Mouse (Mus musculus) heart, adult 2 months (tissue): Measurements from ENCODE around the gene Sh2d2a. TPM values are rescaled to one million over a fixed set of nuclear protein-coding genes. Genes with fewer than 3 reads are reported as not detected.
"Not testable (repeated sequence)": the region's sequence is repeated elsewhere in the genome, so short reads cannot be mapped to it uniquely, and the experiment has no call there.

Source experiments
- DNase-seq, 2 experiments: peaks; one replicate each; pipeline ENCODE4 v3.0.0; 2021
- H3K27ac ChIP-seq: fragments of 200-600 bp; 2 replicates; pipeline ENCODE4 v1.8.1; 2022
- H3K27me3 ChIP-seq: fragments of 200-500 bp; 2 replicates; pipeline ENCODE4 v1.6.1; 2012; ENCODE audit warnings: mild to moderate bottlenecking, low read length, inconsistent platforms, mixed read lengths; ENCODE audit not compliant: control insufficient read depth, insufficient read depth
- H3K36me3 ChIP-seq: fragments of 200-500 bp; 2 replicates; pipeline ENCODE4 v1.6.1; 2012; ENCODE audit warnings: low read length, inconsistent platforms; ENCODE audit not compliant: control insufficient read depth, insufficient read depth
- H3K4me1 ChIP-seq: fragments of 200-500 bp; 2 replicates; pipeline ENCODE4 v1.6.1; 2011; ENCODE audit warnings: low read length; ENCODE audit not compliant: control insufficient read depth, insufficient read depth
- H3K4me3 ChIP-seq: fragments of 200-600 bp; 2 replicates; pipeline ENCODE4 v1.8.1; 2022
- H3K79me2 ChIP-seq: fragments of 200-500 bp; replicated peaks from 2 replicates; pipeline ENCODE4 v1.6.1; 2012; ENCODE audit warnings: mild to moderate bottlenecking, inconsistent platforms, low read length, moderate library complexity, mixed read lengths; ENCODE audit not compliant: control insufficient read depth, insufficient read depth
- H3K9ac ChIP-seq: fragments of 200-500 bp; 2 replicates; pipeline ENCODE4 v1.6.1; 2012; ENCODE audit warnings: low read depth, mild to moderate bottlenecking, control low read depth, inconsistent platforms, low read length, mixed read lengths
- CTCF ChIP-seq: fragments of 200-600 bp; IDR thresholded peaks from 2 replicates; pipeline ENCODE4 v1.8.1; 2022; ENCODE audit warnings: antibody characterized with exemption, mild to moderate bottlenecking, moderate library complexity
- EP300 ChIP-seq: fragments of 200-500 bp; IDR thresholded peaks from 2 replicates; pipeline ENCODE4 v1.6.1; 2011; ENCODE audit warnings: low read depth, low read length, control low read depth; ENCODE audit not compliant: insufficient read depth
- POLR2A ChIP-seq: fragments of 200-500 bp; IDR thresholded peaks from 2 replicates; pipeline ENCODE4 v1.6.1; 2011; ENCODE audit warnings: mild to moderate bottlenecking, low read depth, low read length, control low read depth; ENCODE audit not compliant: insufficient read depth
- WGBS: fragments of 180-500 bp; shearing (Covaris S2); methylation state at CpG from one replicate; pipeline ENCODE4 v1.1.7; 2018; 5-methylcytosine and 5-hydroxymethylcytosine counted together
- intact Hi-C: fragments of 180-260 bp; cut with DNase I; formaldehyde crosslinking; loops from one replicate; pipeline ENCODE4 v1.15.1; 2025
- polyA plus RNA-seq: library from polyadenylated mRNA; depleted of rRNA; stranded (reverse); fragments of >200 nt; gene quantifications from 2 replicates; pipeline ENCODE4 v1.2.3, GENCODE M21; 2012
- total RNA-seq, 2 experiments: library from RNA; stranded (reverse); gene quantifications; 2 replicates each; pipeline ENCODE4 v1.2.3; 2021

The Sh2d2a gene
- total and polyA plus RNA-seq, 3 experiments: 0.05 to 0.70 (median 0.27) TPM

- intact Hi-C loops: no loop called here
- Histone ChIP-seq H3K27ac (no peak overlapping the region), H3K79me2 (no peaks in the 10 kb centered on the region), H3K9ac (no peak overlapping the region), H3K27me3 (peaks cover 12% of the 10 kb centered on the region), H3K4me1 (peaks cover 1% of the 10 kb centered on the region; the same call in 1 of the 2 replicates), H3K4me3 (no peak overlapping the region), H3K36me3 (no peaks in the 10 kb centered on the region)
- TF ChIP-seq POLR2A: no peak
- TF ChIP-seq CTCF: no peak
- TF ChIP-seq EP300: no peak
- DNase-seq: no peak
- 28% methylated on average over 10 of the region's 10 CpGs for WGBS
Measured at GRCm38 (mm10) chr3:87812873-87813272, 33.7 kb upstream of the Sh2d2a start.

DNA sequence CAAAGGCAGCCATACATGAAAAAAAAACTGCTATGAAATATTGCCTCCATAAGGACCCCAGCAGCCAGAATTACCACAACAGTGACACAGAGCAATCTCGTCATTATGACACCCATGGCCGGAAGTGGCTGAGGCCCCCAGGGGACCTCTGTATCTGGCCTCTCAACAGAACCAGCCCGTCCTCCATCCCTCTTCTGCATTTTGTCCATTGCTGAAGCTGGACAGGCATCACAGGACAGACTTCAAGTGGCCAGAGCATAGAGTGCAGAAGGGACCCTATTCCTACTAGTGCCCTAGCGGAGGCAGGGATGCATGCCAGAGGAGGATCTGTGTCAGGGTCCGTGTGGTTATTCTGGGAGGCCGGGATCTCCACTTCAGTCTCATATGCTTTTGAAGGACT lies 30.4 kb upstream of the Sh2d2a start:
- Histone ChIP-seq H3K79me2 (no peaks in the 10 kb centered on the region), H3K9ac (no peak overlapping the region), H3K4me1 (peaks cover 1% of the 10 kb centered on the region; the same call in 1 of the 2 replicates), H3K4me3 (no peak overlapping the region), H3K36me3 (no peaks in the 10 kb centered on the region), H3K27ac (no peak overlapping the region), H3K27me3 (no peaks in the 10 kb centered on the region)
- no peak for DNase-seq
- TF ChIP-seq CTCF: no peak
- no peak for TF ChIP-seq POLR2A
- TF ChIP-seq EP300: no peak
- WGBS: 50% methylated on average over 6 of the region's 6 CpGs
- intact Hi-C loops: loop anchor here (1.0 to 5.0 kb wide), 3 partner anchors 21 to 59 kb away; partner anchors contain the start of gene Ntrk1

GRCm38 (mm10) chr3:87816646-87817093 lies 29.9 kb upstream of the Sh2d2a start:
- DNase-seq: peak; percentile 64 to 73
- Histone ChIP-seq H3K36me3 (no peaks in the 10 kb centered on the region), H3K27ac (no peak overlapping the region), H3K4me3 (no peak overlapping the region), H3K9ac (no peak overlapping the region), H3K79me2 (no peaks in the 10 kb centered on the region), H3K4me1 (peaks cover 1% of the 10 kb centered on the region; the same call in 1 of the 2 replicates), H3K27me3 (no peaks in the 10 kb centered on the region)
- 5% methylated on average over 12 of the region's 12 CpGs for WGBS
- intact Hi-C loops: loop anchor here (1.0 to 5.0 kb wide), 3 partner anchors 21 to 59 kb away; partner anchors contain the start of gene Ntrk1
- TF ChIP-seq EP300 (peak; percentile 85), POLR2A (no peak), CTCF (peak; percentile 94)

DNA sequence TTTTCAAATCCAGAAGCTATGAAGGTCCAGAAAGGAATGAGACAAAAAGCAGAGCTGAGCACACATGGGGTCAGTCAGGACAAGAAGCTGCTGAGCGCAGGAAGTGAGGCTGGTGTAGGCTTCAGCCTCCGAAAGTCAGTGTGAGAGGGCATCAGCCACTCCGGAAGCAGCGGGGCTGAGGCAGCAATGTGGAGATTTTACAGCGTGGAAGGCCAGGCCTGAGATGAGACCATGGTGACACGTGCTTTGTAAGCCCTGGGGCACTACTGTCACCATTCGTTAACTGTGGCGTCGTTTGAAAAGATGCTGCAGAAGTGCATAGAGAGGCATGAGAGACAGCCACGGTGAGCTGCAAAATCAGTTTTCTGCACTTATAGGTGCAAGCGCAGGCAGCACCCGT lies 28.3 kb upstream of the Sh2d2a start:
- 78% methylated on average over 12 of the region's 12 CpGs for WGBS
- H3K36me3 ChIP-seq: no peaks in the 10 kb centered on the region
- DNase-seq: no peak
- intact Hi-C loops: loop anchor here (5.0 kb wide), 1 partner anchor 61 kb away; no protein-coding TSS in a partner anchor
- no peak overlapping the region for H3K9ac ChIP-seq
- no peak overlapping the region for H3K27ac ChIP-seq
- H3K27me3 ChIP-seq: no peaks in the 10 kb centered on the region
- TF ChIP-seq POLR2A: no peak
- no peak for TF ChIP-seq EP300
- no peak for TF ChIP-seq CTCF
- H3K4me3 ChIP-seq: no peak overlapping the region
- H3K79me2 ChIP-seq: no peaks in the 10 kb centered on the region
- H3K4me1 ChIP-seq: peaks cover 1% of the 10 kb centered on the region; the same call in 1 of the 2 replicates

DNA sequence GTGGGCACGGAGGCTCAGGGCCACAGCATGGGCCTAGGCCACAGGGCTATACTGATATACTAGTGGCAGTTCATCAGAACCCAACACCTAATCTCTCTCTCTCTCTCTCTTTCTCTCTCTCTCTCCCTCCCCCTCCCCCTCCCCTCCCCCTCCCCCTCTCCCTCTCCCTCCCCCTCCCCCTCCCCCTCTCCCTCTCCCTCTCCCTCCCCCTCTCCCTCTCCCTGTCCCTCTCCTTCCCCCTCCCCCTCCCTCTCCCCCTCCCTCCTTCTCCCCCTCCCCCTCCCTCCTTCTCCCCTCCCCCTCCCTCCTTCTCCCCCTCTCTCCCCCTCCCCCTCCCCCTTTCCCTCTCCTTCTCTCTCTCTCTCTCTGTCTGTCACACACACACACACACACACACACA lies 22.3 kb upstream of the Sh2d2a start, which contains the start of gene Pear1:
Pear1 (minus strand) TSS at position 101 of the 400 bp plus-strand sequence.
- H3K4me3 ChIP-seq, H3K9ac ChIP-seq, DNase-seq, intact Hi-C loops, H3K4me1 ChIP-seq, H3K36me3 ChIP-seq, H3K27me3 ChIP-seq, H3K79me2 ChIP-seq, H3K27ac ChIP-seq: not testable (repeated sequence)
- WGBS: 78% methylated on average over 1 of the region's 1 CpGs

DNA sequence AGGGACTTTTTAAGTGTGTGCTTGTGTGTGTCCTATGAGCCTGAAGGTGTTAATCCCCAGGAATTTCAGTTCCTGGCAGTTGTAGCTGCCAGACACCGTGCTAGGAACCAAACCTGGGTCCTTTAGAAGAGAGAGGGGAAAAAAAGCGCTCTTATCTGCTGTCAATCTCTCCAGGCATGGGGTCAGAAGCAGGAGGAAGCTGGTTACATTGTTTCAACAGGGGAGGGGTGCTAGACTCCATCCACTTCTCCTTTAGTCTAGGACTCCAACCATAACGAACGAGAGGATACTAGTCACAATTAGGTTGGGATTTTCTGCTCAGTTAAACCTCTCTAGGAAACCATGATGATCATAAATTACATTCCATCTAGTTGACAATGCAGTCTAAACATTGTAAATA lies 18.1 kb upstream of the Sh2d2a start:
- TF ChIP-seq POLR2A: no peak
- TF ChIP-seq CTCF: no peak
- no peak for TF ChIP-seq EP300
- Histone ChIP-seq H3K27me3 (no peaks in the 10 kb centered on the region), H3K4me3 (no peak overlapping the region), H3K27ac (no peak overlapping the region), H3K4me1 (no peaks in the 10 kb centered on the region), H3K9ac (no peak overlapping the region), H3K79me2 (no peaks in the 10 kb centered on the region), H3K36me3 (no peaks in the 10 kb centered on the region)
- WGBS: 29% methylated on average over 4 of the region's 4 CpGs
- no peak for DNase-seq
- intact Hi-C loops: no loop called here

DNA sequence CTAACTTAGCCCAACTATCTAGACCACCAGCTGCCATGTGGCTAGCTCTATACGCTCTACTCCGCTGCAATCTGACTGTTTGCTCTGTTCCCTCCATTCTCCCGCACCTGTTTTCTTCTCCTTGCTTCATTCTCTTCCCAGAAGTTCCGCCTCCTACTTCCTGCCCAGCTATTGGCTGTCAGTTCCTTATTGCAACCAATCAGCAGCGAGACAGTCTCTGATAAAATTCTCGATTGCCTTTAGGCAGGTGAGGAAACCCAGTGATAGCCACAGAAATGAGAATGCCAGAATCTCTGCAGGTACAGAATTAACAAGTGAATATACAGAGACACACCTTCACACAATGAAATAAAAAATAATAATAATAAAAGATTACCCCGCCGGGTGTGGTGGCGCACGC lies 17.5 kb upstream of the Sh2d2a start:
- DNase-seq: no peak
- 48% methylated on average over 10 of the region's 10 CpGs for WGBS
- no peaks in the 10 kb centered on the region for H3K36me3 ChIP-seq
- no peak overlapping the region for H3K9ac ChIP-seq
- no peaks in the 10 kb centered on the region for H3K79me2 ChIP-seq
- H3K4me1 ChIP-seq: no peaks in the 10 kb centered on the region
- no peak overlapping the region for H3K4me3 ChIP-seq
- no peaks in the 10 kb centered on the region for H3K27me3 ChIP-seq
- H3K27ac ChIP-seq: no peak overlapping the region
- TF ChIP-seq CTCF (no peak), EP300 (no peak), POLR2A (no peak)
- intact Hi-C loops: no loop called here
